Mouse (Mus musculus): ENCODE results near the gene Atg4a-ps.

The Atg4a-ps gene

GRCm38 (mm10) chr3:103626481-103626880 is 19.4 kb downstream of the Atg4a-ps start:
- DNase-seq, result no peak

- DNase-seq, result no peak
Measured at GRCm38 (mm10) chr3:103625169-103625568, 20.7 kb downstream of the Atg4a-ps start.

- peak; percentile 75 to 84 for DNase-seq
Measured at GRCm38 (mm10) chr3:103624591-103625051, 21.2 kb downstream of the Atg4a-ps start.

GRCm38 (mm10) chr3:103623893-103624470 is 21.9 kb downstream of the Atg4a-ps start:
- DNase-seq, result peak; percentile 48 to 57

- no peak for DNase-seq
Measured at GRCm38 (mm10) chr3:103620101-103620500, 25.8 kb downstream of the Atg4a-ps start.

GRCm38 (mm10) chr3:103616981-103617380 is 28.9 kb downstream of the Atg4a-ps start:
- no peak for DNase-seq

- no peak for DNase-seq
Measured at GRCm38 (mm10) chr3:103615621-103616020, 30.2 kb downstream of the Atg4a-ps start.

- no peak for DNase-seq
Measured at GRCm38 (mm10) chr3:103612636-103613355, 33.1 kb downstream of the Atg4a-ps start.

GRCm38 (mm10) chr3:103610231-103610630 is 35.6 kb downstream of the Atg4a-ps start:
- DNase-seq, result no peak

GRCm38 (mm10) chr3:103606660-103607595 is 38.9 kb downstream of the Atg4a-ps start:
- peak; percentile 65 to 70 for DNase-seq

GRCm38 (mm10) chr3:103606045-103606597 is 39.7 kb downstream of the Atg4a-ps start:
- peak in 1 of 2 experiments; percentile 22 for DNase-seq

- no peak for DNase-seq
Measured at GRCm38 (mm10) chr3:103601561-103601960, 44.3 kb downstream of the Atg4a-ps start.

GRCm38 (mm10) chr3:103601011-103601410 is 44.9 kb downstream of the Atg4a-ps start:
- DNase-seq, result peak; percentile 29 to 43

- DNase-seq, result no peak
Measured at GRCm38 (mm10) chr3:103597586-103597985, 48.3 kb downstream of the Atg4a-ps start.

- DNase-seq, result no peak
Measured at GRCm38 (mm10) chr3:103595271-103595810, 50.5 kb downstream of the Atg4a-ps start.
